Mouse (Mus musculus) spleen, embryonic (tissue): ENCODE results near the gene Crybg3.

Source experiments
- CTCF ChIA-PET: fragments of 350-600 bp; sonication (Branson Sonifier 250); formaldehyde crosslinking; loops from one replicate; lab custom pipeline; 2022; lab: Charles Lee

Crybg3 gene

DNA sequence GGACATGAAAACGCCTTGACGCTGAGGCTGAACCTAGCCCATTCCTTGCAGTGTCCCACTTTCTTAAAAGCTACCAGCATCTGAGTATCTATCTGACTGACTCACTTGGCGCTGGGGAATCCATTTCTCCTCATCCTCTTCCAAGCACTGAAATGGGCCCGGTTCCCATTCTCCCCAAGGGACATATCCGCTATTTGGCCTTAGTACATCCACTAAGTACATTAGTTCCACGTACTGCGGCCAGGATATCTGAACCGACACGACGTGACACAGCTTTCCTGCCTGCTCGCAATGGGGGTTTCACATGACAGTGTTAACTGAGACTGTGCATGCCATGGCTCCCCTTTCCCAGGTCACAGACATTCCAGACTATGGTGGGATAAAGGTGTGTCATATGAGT lies 66.4 kb downstream of the Crybg3 start:
- CTCF ChIA-PET: no interaction called here

DNA sequence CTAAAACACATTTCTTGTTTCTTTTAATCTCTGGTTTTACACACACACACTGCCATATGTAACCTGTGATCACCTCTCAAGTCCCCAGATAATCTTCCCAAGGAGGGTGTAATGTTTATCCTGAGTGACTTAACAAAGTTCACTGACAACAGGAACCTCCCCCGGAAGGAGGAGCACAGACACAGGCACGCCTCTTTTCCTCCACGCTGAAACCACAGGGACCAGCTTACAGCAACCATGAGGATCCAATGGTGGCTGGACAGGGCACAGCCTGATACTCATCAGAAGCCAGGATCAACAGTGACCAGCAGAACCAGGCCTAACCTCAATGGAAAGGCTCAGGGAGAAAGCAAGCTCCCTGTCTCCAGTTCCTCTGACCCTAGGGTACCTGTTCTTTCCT lies 68.2 kb downstream of the Crybg3 start:
- CTCF ChIA-PET: interaction anchor here (0.5 kb wide), 1 partner anchor 15 kb away, joined by 5 read pairs; no protein-coding TSS in a partner anchor

DNA sequence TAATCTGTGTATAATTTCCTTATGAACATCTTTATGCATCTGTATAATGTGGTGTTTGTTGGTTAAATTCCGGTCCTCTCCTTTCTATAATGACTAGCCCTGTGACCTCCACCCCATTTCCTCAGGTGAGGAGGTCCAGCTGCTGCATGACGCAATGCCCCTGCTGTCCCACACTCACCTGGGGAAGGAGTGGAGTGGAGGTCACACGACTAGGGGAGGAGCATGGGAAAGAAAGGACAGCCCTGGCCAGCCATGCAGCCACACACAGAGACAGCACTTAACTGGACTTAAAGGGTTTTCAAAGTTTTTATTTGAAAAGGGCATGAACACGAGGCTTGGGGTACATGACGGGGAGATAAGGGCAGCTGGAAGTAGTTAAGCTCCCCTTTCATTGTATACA lies 69.5 kb downstream of the Crybg3 start:
- CTCF ChIA-PET: no interaction called here

DNA sequence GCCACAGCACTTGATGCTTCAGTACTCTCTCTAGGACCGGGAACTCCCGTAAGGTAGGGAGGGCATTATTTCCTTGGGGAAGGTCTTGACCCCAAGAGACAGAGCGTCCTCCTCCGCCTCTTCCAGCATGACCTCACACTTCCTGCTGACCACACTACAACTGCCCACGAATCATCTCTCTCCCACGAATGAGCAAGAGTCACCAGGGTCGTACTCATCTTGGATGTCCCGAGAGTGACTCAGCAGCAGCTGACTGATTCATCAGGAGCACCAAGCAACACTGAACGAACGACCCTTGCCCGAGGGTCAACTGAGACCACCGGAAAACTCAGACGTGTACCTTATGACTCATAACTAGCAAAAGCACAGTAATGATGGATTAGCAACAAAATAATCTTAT lies 71.2 kb downstream of the Crybg3 start:
- CTCF ChIA-PET: no interaction called here

DNA sequence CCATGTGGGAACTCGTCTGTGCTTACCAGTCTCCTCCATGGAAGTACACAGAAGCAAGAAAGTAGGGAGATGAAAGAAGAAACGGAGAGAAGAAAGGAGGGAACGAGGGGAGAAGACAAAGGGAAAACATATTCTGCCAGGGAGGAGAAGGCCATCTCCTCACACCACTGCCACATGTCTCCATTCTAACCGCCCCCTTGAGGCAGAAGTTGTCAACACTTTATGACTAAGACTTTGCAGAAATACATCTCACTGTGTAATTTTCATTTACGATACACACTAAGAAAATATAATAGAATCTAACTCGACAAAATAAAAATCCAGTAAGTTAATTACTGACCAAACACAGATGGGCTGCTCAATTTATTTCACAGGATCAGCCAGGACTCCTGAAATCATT lies 73.8 kb downstream of the Crybg3 start:
- CTCF ChIA-PET: no interaction called here

DNA sequence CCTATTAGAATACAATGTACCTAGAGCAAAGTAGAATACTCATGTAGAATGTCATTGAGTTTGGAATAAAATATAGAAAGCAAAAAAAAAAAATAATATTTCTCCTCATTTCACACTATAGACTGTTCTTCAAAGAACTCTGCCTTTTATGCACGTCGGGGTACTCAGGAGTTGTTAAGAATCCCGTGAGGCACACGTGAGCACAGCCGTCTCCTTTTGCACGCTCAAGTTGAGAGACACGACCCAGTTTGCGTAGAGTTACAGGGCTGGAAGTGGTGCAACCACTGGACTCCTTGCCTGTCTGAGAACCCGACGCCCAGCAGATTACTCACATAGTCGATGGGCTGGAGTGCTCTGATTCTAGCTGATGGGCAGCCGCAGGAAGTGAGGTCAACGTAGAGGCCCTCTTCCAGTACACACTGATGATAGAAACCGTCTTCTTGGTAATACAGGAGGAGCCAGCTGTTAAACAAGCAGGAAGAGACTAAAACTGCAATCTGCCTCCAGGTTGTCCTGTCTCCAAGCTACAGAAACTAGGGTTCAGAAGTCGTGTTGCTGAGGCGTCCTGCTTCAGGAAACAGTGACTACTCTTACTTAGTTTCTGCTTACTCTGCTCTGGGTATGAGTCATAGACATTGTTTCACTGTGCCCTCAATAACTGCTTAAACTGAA lies 78.9 kb downstream of the Crybg3 start:
- CTCF ChIA-PET: no interaction called here

DNA sequence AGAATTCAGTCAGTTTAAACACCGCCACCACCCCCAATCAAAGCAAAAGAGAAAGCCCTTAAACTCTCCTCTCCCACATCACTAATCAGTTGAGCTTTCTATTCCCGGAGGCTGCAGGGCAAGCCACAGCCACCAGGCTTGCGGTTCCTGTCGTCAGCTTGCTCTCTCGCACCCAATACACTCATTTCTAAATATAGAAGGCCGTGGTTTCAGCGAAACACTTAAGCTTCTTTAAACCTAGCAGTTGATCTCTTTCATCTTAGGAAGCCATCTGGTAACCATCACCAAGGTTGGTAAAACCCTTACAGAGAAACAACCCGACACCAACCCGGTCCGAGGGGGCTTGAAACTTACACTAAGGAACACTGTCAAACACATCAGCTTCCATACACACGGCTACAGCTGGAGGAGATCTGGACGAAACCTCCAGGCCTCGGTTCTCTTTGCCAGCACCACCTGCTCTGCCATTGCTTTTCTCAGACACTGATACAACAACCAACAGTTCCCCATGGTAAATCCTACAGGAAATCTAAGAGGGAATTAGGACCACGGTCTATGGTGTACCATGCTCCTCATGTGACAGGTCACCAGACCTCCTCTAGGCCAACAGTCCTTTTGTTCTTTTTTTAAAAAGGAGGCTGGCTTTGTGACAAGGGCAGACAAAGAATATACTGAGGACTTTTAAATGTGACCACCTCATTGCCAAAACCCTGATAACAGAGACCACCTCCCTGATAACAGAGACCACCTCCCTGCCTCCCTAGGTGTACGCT lies 83.1 kb downstream of the Crybg3 start:
- CTCF ChIA-PET: no interaction called here

DNA sequence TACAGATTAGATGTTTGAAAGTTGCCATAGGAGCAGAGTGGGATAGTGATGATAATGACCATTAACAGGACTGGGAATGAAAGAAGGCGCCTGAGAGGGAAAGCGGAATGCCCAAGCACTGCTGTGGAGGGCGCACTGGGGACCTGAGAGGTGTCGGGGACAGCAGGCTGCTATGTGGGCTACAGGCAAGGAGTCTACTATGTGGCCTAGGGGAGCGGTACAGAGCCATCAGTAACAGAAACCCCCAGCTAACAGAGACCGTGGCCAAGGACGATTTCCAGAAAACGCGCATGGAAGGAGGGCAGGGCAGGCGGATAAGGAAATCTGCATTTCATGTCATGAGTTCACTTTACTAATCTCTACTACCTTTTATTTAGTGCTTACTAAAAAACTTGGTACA lies 83.8 kb downstream of the Crybg3 start:
- CTCF ChIA-PET: no interaction called here

DNA sequence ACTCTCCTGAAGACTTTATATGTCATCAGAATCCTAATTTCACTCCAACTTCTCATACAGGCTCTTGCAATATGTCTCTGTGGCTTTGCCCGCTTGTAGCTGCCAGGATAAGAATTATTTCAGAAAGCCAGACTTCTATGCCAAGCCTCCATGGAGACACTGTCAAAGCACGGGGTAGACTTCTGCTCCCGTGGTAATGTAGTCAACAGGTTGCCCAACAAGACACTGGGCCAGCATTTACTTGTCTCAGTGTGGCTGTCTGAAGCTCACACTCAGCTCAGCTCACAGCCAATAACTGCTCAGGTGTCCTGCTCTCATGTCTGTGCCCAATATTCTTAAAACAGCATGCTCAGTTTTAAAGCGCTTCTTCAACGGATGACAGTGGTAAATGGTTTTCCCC lies 85.6 kb downstream of the Crybg3 start:
- CTCF ChIA-PET: no interaction called here

DNA sequence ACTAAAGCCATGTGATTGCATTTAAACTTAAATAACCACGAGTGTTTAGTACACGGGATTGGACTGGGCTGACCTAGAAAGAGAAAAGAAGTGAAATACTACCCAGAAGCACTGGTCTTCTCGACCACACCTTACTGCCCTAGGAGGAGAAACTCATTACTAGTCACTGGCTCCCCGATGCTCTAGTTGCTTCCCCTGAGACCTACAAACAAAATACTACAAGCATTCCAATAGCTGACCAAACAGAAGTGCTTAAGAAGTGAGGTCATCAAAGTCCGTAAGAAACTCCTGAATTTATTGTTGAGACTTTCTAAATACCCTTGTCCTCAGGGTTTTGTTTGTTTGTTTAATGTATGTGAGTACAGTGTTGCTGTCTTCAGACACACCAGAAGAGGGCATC lies 90.9 kb downstream of the Crybg3 start:
- CTCF ChIA-PET: no interaction called here

DNA sequence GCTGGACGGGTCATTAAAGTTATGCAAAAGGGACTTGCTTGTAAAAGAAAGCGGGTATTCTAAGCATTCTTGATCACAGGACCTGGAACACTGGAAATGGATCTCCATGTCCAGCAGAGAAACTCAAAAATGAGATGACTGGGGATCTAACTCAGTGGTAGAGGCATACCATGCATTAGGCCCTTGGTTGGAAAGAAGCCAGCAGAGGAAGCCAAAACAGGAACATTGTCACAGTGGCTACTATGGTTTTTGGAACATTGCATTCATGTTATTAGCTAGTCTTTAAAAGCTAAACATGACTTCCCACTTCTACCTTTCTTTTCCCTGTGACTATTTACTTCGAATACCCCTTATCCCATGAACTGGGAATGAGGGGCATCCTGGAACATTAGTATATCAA lies 101.6 kb downstream of the Crybg3 start:
- CTCF ChIA-PET: interaction anchor here (0.6 kb wide), 1 partner anchor 51 kb away, joined by 3 read pairs; no protein-coding TSS in a partner anchor

DNA sequence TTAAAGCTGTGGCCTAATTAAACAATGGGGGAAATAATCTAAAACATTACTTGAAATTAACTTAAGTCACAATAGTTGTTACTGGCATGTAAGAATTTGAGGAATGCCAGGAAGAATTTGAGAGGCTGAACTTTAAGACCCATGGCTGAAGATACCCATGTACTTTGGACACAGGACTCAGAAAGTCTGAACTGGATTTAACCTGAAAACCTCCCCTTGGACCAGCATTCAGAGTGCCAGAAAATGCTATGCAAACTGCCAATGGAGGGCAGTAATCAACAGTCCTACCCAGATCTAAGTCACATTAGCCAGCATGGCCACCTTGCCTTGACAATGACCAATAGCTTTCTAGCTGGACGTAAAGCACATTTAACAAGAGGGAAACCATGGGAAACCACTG lies 102.8 kb downstream of the Crybg3 start:
- CTCF ChIA-PET: no interaction called here

DNA sequence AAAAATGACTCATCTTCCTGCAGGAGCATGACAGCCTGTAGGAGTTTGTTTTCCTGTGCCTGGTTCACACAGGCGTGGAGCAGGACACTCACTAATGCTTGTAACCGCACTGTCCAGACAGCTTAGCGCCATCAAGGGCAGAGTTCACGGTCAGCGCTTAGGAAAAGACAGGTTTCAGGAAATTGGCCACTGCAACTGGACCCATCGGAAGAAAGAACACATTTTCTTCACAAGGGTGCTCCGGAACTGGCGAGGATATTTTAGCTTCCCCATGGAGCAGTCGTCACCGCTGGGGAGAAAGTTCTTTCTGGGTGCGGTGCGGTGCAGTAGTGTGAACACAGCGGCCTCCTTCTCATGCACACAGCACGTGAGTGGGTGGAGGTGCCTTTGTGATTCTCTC lies 107.6 kb downstream of the Crybg3 start:
- CTCF ChIA-PET: no interaction called here

DNA sequence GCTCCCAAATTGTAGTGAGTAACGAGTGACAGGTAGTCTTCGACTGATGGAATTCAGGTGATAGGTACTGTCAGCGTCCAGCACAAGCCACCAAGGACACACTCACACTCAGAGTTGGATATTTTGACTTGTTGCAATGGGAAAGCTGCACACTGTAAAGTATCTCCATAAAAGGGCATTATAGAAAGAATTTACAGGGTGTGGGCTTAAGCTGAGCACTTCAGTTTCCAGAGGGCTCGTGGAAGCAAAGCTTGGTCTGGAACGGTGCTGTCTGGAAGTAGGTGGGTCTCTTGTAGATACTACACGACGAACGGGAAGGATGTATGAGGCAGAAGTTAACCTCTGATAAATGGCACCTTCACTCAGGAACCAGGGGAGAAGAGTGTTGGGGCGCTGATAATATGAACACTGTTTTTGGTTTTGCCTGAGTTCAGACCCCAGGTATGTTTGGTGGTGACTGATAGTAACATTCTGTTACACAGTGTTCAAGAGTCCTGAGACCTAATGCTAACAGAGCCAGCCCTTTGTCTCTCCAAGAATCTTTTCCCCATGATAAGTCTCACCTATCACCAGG lies 112.7 kb downstream of the Crybg3 start:
- CTCF ChIA-PET: no interaction called here

DNA sequence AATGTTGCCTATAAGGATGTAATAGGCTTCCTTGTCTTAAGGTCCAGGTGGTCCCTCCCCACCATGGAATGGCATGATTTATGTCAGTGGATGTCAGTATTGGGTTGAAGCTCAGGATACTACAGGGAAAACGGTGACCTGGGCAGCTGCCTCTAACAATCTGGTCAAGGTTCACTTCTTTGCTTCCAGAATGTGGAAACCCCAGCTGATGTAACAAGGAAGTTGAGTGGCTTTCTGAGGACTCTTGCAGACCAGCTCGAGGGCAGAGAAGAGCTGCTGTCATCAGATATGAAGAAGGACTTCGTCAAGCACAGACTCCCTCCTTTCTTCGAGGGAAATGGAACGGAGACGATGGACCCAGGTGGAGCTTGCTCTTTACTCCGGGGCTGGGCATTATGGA lies 113.5 kb downstream of the Crybg3 start:
- CTCF ChIA-PET: no interaction called here

DNA sequence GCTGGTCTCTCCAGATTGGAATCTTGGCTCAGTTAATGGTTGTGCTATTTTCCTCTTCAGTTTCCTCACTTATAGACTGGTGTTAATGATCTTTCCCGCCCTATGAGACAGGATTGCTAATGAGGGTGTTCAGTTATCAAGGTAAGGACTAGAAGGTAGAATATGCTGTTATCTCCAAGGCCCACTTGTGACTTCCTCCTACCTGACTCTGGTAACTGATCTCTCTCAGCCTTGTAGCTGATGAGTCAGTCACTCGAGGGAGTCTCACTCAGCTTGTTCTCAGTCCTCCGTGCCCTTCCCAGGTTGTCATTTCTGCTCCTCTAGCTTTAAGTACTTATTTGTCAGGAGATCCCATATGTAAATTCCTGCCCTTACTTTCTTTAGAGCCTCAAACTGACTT lies 122.8 kb downstream of the Crybg3 start:
- CTCF ChIA-PET: no interaction called here

DNA sequence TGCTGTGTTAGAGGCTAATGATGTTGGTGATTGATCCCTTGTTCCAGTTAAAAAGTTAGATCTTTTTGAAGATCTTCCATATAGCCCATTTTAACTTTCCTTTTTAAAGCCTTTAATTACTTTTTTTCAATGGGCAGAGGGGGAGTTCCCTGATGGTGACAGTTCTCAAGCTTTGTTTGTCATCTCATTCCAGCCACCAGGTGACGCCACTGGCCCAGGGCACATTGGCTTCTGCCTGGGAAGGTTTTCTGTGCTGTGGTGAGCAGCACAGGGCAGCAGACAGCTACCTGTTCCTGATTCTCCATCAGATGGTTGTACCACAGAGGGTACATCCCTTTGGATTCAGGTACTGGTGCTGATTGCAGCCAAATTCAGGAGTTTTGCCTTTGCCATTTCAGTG lies 126.0 kb downstream of the Crybg3 start:
- CTCF ChIA-PET: no interaction called here

DNA sequence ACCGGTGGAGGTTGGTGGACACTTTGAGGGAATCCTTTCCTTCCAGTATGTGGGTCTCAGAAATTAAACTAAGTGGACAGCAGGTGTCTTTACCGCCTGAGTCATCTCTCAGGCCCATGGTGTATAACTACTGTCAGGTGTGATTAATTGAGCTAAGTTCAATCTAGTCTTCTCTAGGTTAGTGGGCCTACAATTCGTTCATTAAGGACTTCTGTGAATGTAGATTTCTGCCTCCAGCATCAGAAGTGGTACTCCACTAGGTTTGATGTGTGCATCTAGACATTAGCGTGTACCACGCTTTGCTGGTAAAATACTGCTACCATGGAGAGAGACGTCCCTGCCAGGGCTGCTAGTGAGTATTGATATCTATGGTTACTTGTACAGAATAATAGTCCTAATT lies 128.2 kb downstream of the Crybg3 start:
- CTCF ChIA-PET: interaction anchor here (0.5 to 0.7 kb wide), 3 partner anchors 8 to 314 kb away, joined by 3 to 10 read pairs (median 10); no protein-coding TSS in a partner anchor

DNA sequence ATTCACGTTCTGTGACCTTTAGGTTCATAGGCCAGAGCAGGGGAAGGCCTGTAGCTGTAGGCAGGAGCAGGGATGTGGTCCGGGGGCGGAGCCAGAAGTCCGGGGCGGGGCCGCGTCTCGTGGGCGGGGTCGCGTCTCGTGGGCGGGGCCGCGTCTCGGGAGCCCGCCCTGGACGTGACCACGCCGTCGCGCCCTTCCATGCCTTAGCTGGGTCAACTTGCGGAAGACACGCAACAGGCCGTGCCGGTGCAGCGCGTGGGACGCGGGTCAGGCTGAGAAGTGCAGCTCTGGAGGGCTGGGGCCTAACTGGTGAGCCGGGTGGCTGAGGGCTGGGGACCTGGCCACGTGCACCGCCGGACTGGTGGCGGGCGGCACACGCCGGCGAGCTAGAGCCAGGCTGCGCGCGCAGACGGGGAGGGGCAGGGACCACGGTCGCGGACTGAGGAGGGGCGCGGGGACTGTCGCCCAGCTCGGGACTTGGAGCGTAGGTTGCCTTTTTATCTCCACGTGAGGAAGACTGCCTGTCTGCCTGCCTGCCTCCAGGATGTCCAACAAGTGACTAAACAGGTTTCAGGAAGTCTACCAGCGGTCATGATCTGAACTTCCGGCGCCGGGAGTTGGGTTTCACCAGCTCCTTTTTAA lies 129.0 kb downstream of the Crybg3 start, which contains the start of gene Riox2:
Gene Riox2, plus strand, starts transcription at position 139 of the 642 bp plus-strand sequence.
- CTCF ChIA-PET: interaction anchor here (0.5 kb wide), 1 partner anchor 315 kb away, joined by 10 read pairs; no protein-coding TSS in a partner anchor

DNA sequence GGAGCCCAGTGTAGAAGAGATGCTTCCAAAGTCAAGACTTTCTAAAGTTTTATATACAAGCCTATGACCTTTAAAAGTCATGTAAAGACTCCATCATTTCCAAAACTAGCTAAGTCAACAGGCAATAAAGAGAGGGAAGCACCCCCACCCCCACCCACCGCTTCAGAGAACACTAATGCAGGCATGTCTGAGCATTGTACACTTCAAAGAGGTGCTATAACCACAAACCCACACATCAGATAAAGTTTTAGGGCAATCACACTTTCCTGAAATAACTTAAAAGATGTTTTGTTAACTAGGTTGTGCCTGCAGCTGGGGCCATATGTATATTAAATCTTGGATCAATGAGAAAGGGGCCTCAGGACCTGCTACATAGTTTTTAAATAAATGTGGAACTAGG lies 130.9 kb downstream of the Crybg3 start:
- CTCF ChIA-PET: no interaction called here

DNA sequence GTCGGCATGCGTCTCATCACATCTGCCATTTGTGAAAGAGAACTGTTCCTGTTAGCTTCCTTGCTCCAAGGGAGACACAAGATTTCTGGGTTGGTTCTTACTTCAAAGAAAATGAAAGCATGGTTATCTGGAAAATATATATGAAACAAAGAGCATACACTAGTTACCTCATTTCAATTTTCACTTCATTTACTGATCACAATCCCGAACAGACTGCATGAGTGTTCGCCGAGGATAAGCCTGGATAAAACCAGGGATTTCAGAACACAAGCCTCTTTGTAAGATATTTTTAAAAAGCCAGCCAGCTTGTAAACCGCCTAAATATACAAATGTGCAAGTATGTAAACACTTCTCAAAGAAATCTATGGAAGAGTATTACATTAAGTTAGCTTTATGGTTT lies 136.8 kb downstream of the Crybg3 start:
- CTCF ChIA-PET: interaction anchor here (0.6 kb wide), 1 partner anchor 9 kb away, joined by 3 read pairs; no protein-coding TSS in a partner anchor

DNA sequence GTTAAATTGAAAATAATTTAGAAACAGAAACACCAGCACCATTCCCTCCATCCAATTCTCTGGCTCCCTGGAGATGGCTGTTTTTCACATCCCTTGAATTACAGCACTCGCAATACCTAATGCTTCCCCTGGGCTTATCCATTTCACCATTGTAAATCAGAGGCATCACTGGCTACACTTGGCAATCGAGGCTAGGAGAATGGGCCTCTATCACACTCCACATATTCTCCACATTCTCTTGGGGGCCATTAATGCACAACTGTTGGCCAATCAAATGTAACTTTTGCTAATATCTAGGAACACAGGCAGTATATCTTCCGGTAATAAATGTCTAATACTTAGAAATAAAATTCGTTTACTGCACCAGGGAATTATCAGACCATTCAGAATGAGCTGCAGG lies 137.2 kb downstream of the Crybg3 start:
- CTCF ChIA-PET: no interaction called here
